Mouse (Mus musculus) G1E (cell line): Measurements from ENCODE around the gene Srf.

Experiments used
- CTCF ChIP-seq: IDR thresholded peaks from 2 replicates; pipeline ENCODE4 v1.5.1; 2012; ENCODE audit warnings: low read depth, low read length, inconsistent platforms, mixed read lengths
- GATA1 ChIP-seq: IDR thresholded peaks from 2 replicates; pipeline ENCODE4 v1.6.1; 2012; ENCODE audit warnings: borderline replicate concordance, low read length, inconsistent platforms, mixed read lengths
- POLR2AphosphoS5 ChIP-seq: IDR thresholded peaks from 2 replicates; pipeline ENCODE4 v1.6.1; 2012; ENCODE audit warnings: low read depth, low read length, inconsistent platforms; ENCODE audit not compliant: insufficient replicate concordance

- TF ChIP-seq CTCF (no peak), GATA1 (no peak), POLR2AphosphoS5 (no peak)
Measured at GRCm38 (mm10) chr17:46553469-46553868, 2.5 kb downstream of the Srf start.
